Mouse (Mus musculus) left cerebral cortex, adult 9 months (tissue): ENCODE data around the gene Tnfrsf13b.
"Not testable (repeated sequence)": the region's sequence is repeated elsewhere in the genome, so short reads cannot be mapped to it uniquely, and the experiment has no call there.

Experiments used
- DNase-seq, 2 experiments: peaks; one replicate each; pipeline ENCODE4 v3.0.0; 2022; ENCODE audit warnings: low spot score in 2 of 2

Gene Tnfrsf13b

GRCm38 (mm10) chr11:61173477-61173876 lies 46.9 kb downstream of the Tnfrsf13b start:
- not testable (repeated sequence) for DNase-seq

- DNase-seq, result no peak
Measured at GRCm38 (mm10) chr11:61174291-61174820, 47.8 kb downstream of the Tnfrsf13b start.

DNA sequence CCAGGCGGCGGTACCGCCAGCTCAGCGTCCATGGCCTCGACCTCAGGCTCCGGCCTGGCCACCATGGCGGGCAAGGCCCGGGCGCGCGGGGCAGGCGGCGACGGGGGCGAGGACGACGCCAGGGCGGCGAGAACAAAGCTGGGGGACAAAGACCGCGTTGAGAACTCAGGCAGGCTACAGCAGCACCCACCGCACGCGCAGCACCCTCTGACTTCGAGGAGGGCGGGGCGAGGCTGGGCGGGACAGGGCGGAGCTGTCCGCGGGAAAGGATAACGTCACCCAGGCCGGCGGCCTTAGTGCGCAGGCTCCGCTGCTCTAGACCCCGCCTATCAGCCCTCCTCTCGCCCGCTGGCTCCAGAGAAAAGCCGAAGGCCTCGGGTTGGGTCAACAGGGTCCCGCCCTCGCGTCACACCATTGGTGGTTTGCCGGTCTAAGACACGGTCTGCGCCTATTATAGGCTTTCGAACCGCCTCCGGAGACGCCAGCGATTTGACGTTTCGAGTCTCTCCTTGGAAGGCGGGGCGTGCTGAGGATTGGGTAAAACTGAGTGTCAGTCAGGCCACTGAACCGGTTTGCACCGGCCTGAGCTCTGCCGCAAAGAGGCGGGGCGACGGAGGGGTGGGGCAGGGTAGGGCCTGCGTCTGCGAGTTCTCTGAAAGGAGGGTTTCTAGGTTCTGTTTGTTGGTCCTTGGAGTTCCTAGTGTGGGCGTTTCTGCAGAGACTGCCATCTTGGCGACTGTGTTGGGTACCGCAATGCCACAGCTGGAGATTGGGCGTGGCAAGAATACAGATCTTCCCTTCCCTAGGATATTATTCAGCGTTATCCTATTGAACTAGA lies 48.5 kb downstream of the Tnfrsf13b start, which contains the start of gene Usp22:
Usp22 (minus strand) TSS at position 235 of the 838 bp plus-strand sequence.
- DNase-seq, result peak; percentile 100

- no peak for DNase-seq
Measured at GRCm38 (mm10) chr11:61175778-61176177, 49.2 kb downstream of the Tnfrsf13b start.

DNA sequence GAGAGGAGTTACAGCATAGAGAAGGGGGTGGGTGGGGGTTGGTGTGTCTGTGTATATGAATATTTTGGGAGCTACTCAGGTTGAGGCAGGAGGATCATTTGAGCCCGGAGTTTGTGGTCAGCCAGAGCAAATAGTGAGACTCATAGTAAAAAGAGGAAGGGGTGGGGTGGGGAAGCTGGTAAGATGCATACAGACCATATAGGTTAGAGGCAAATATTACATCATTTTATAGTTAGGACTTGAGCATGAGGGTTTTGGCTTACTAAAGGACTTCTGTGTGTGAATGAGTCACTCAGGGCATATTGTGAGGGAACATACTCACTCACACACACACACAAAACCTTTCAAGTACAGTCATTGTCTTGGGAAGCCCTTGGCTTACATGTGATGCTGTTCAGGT lies 49.8 kb downstream of the Tnfrsf13b start:
- no peak for DNase-seq

DNA sequence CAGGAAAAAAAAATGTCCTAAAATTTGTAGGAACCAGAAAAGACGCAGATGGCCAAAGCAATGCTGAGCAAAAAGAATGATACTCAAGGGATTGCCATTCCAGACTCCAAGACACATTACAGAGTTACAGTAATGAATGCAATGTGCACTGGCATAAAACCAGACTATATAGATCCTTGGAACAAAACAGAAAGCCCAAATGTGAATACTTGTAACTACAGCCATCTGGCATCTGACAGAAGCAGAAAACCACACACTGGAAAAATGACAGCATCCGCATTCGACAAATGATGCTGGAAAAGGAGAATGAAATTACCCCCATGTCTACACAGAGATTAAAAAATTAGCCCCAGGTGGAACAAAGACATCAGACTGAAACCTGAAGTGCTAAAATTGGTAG lies 53.8 kb downstream of the Tnfrsf13b start:
- peak in 1 of 2 experiments; percentile 26 for DNase-seq

DNA sequence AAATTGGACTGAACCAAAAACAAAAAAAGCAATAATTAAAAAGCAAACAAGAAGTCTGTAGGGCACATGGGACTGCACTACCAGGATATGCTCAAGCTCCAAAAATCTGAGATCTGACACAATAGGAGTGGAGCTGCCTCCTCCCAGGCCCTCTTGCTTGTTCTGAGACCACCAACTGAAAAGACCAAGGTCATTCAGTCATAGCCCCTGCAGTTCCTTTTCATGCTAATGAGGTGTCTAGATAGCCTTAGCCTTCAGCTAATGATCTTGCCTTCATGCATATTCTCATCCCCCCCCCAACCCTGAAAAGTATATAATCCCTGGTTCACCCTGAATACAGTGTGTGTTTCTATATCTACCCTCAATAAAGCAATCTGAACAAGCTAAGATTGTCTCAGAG lies 55.1 kb downstream of the Tnfrsf13b start:
- DNase-seq, result no peak

GRCm38 (mm10) chr11:61183820-61184219 lies 57.3 kb downstream of the Tnfrsf13b start:
- DNase-seq, result no peak

DNA sequence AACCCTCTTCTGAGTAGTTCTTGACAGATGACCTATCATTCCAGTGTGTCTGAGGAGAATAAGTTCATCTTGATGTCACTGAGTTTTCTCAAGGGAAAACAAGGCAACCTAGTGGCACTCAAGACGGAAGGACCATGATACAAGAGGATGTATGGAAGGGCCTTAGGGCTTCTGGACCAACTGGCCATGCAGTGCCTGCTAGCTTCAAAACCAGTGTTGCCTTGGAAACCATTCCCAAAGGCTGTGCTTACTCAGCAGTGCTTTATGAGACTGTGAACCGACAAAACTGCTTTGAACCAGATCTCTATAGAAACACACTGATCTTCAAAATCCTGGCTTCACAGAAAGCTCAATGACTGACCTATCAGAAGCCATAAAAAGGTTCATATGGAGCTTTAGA lies 64.2 kb downstream of the Tnfrsf13b start:
- DNase-seq, result no peak

- DNase-seq, result not testable (repeated sequence)
Measured at GRCm38 (mm10) chr11:61192123-61192522, 65.6 kb downstream of the Tnfrsf13b start.

- DNase-seq, result no peak
Measured at GRCm38 (mm10) chr11:61192779-61193178, 66.2 kb downstream of the Tnfrsf13b start.

- DNase-seq, result peak in 1 of 2 experiments; percentile 83
Measured at GRCm38 (mm10) chr11:61193392-61193791, 66.8 kb downstream of the Tnfrsf13b start.

DNA sequence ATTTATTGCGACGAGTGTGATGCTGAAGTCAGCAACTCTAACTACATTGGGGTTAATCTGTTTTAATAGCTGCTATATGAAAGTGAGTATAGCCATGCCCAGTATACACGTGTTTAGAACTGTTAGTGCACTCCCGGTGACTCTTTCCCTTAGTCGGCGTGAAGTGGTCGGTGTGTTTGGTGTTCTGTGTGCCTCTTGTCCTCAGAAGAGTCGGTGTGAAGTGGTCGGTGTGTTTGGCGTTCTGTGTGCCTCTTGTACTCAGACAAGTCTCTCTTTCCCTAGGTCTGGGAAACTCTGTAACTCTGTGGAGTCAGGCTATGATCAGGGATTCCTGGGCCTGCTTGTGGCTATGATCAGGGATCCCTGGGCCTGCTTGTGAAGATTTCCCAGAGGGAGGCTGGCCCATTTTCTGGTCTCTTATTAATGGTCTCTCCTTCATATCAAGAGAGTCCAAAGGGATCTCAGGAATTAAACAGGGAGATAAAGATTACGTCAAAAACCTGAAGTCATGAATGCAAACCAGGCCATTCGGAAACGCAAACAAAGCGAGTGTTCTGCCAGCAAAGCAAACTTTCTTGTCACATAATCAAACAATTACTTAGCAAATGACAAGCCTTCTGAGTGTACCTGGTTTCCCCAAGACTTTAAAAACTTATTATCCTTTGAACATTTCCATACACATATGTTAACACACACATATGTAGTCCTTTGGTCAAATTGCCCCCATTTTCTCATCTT lies 70.2 kb downstream of the Tnfrsf13b start:
- DNase-seq, result no peak

DNA sequence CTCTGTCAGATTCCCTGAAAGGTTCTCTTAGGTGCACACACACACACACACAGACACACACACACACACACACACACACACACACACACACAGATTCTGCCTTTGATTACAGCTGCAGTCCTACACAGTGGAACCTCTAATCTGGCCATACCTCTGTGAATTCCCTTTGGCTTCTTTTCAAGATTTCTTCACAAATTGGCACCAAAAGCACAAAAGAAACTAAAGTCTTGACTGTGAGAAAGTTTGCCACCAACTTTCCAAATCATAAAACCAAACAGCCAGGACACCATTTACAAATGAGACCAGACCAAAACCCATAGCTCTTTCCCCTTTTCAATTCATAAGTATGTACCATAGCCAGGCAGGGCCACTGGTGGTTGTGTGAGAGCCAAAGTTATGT lies 71.4 kb downstream of the Tnfrsf13b start:
- DNase-seq, result no peak
